Mouse (Mus musculus) embryonic facial prominence, embryonic 13.5 days (tissue): ENCODE measurements around the gene Supt3. TPM values are rescaled to one million over a fixed set of nuclear protein-coding genes. Genes with fewer than 3 reads are reported as not detected.

Experiments used
- ATAC-seq: fragments of 200-750 bp; cut with Nextera tagmentation; 2 replicates; pipeline ENCODE4 v1.8.0; 2017; ENCODE audit warnings: low read depth; ENCODE audit not compliant: insufficient number of reproducible peaks, insufficient read depth, low FRiP score, low TSS enrichment
- H3K27ac ChIP-seq: fragments of 300-500 bp; sonication (generic); 2 replicates; pipeline ENCODE4 v1.5.1; 2015; ENCODE audit warnings: moderate library complexity, mild to moderate bottlenecking, inconsistent platforms
- H3K27me3 ChIP-seq: fragments of 300-500 bp; sonication (generic); 2 replicates; pipeline ENCODE4 v1.6.1; 2015; ENCODE audit warnings: mild to moderate bottlenecking, inconsistent platforms
- H3K36me3 ChIP-seq: fragments of 300-500 bp; sonication (generic); 2 replicates; pipeline ENCODE4 v1.6.1; 2015; ENCODE audit warnings: mild to moderate bottlenecking, inconsistent platforms
- H3K4me1 ChIP-seq: fragments of 300-500 bp; sonication (generic); 2 replicates; pipeline ENCODE4 v1.6.1; 2015; ENCODE audit warnings: inconsistent platforms
- H3K4me2 ChIP-seq: fragments of 300-500 bp; sonication (generic); 2 replicates; pipeline ENCODE4 v1.6.1; 2015; ENCODE audit warnings: moderate library complexity, mild to moderate bottlenecking, inconsistent platforms
- H3K4me3 ChIP-seq: fragments of 300-500 bp; sonication (generic); 2 replicates; pipeline ENCODE4 v1.5.1; 2015; ENCODE audit warnings: mild to moderate bottlenecking, inconsistent platforms
- H3K9ac ChIP-seq: fragments of 300-500 bp; sonication (generic); 2 replicates; pipeline ENCODE4 v1.6.1; 2015; ENCODE audit warnings: mild to moderate bottlenecking, inconsistent platforms
- H3K9me3 ChIP-seq: fragments of 300-500 bp; sonication (generic); 2 replicates; pipeline ENCODE4 v1.6.1; 2016; ENCODE audit warnings: inconsistent platforms
- WGBS: fragments of 180-500 bp; shearing (Covaris S2); methylation state at CpG from one replicate; pipeline ENCODE4 v1.1.7; 2015; ENCODE audit warnings: mixed read lengths; 5-methylcytosine and 5-hydroxymethylcytosine counted together
- polyA plus RNA-seq: library from polyadenylated mRNA; unstranded; fragments of >200 nt; fragmentation: Nextera tagmentation; extraction: Ambion mirVana; gene quantifications from 2 replicates; pipeline ENCODE4 v1.2.1, GENCODE M21; 2015

The Supt3 gene
- polyA plus RNA-seq, 1 experiment from 2014 or later = 25.4 TPM

DNA sequence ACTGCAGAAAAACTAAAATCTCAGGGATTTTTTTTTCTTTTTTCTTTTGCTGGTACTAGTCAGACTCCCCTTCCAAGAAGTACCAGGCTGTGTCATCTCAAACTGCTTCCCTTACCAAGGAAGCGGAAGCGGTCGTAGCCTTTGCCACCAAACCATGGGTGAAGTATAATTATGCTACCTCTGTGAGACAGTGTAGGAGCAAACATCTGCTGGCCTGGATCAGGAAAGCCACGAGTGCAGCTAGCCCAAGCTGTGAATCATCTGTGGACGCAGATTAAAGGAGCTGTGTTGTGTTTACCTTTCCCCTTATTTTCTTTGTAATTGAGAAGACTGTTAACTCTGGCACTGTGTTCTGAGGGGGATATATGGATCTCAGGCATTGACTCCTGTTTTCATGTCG lies 255.3 kb downstream of the Supt3 start:
- Histone ChIP-seq H3K27me3 (no peaks in the 10 kb centered on the region), H3K36me3 (no peaks in the 10 kb centered on the region), H3K4me1 (peaks cover 15% of the 10 kb centered on the region), H3K9ac (no peak overlapping the region), H3K9me3 (no peaks in the 10 kb centered on the region), H3K4me2 (no peak overlapping the region), H3K4me3 (no peak overlapping the region), H3K27ac (no peak overlapping the region)
- ATAC-seq = no peak
- WGBS = 68% methylated on average over 6 of the region's 6 CpGs

DNA sequence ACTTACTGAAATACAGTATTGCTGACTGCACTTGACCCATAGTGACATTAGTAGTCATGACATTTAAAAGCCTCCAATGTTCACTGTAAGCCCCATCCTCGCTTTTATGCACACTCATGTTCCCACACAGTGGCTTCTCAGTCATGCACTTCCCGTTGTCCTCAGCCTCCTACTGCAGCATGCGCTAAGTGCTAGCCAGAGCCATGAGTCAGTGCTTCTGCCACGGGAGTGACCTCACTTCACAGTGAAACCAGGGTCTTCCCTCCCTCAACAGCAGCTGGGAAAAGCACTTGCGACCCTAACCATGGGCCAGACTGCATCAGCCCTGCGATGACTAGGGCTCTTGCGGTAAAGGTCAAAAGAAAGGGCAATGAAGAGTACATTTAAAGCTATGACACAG lies 256.7 kb downstream of the Supt3 start:
- no peak overlapping the region for H3K4me3 ChIP-seq
- WGBS = 46% methylated on average over 7 of the region's 7 CpGs
- peak overlapping the region; percentile 53; the same call in 1 of the 2 replicates for H3K27ac ChIP-seq
- H3K4me1 ChIP-seq = peaks cover 12% of the 10 kb centered on the region
- no peak overlapping the region for H3K9ac ChIP-seq
- 0 out of 2 replicates have a peak, but pooled peaks cover 5% of the 10 kb centered on the region for H3K36me3 ChIP-seq
- H3K27me3 ChIP-seq = no peaks in the 10 kb centered on the region
- ATAC-seq = no peak
- H3K4me2 ChIP-seq = no peak overlapping the region
- no peaks in the 10 kb centered on the region for H3K9me3 ChIP-seq

DNA sequence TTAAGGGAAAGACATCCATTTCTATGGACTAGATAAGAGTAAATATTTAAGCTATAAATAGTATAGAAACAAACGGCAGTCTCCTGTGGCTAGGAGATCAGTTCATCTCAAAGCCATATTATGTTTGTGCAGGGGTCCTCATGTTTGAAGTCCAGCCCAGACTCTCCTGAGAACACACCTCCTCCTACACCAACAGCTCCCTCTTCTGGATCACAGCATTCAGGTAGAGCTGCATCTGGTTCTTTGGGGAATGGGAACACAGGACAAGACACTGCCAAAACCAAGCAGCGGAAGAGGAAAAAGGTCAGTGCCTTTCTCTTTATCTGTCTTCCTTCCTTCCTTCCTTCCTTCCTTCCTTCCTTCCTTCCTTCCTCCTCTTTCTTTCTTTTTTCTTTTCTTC lies 264.1 kb downstream of the Supt3 start:
- Histone ChIP-seq H3K4me2 (no peak overlapping the region), H3K27me3 (no peaks in the 10 kb centered on the region), H3K4me3 (no peak overlapping the region), H3K27ac (no peak overlapping the region), H3K9me3 (no peaks in the 10 kb centered on the region), H3K9ac (no peak overlapping the region), H3K4me1 (0 out of 2 replicates have a peak, but pooled peaks cover 4% of the 10 kb centered on the region), H3K36me3 (0 out of 2 replicates have a peak, but pooled peaks cover 5% of the 10 kb centered on the region)
- 88% methylated on average over 2 of the region's 2 CpGs for WGBS
- ATAC-seq = no peak

DNA sequence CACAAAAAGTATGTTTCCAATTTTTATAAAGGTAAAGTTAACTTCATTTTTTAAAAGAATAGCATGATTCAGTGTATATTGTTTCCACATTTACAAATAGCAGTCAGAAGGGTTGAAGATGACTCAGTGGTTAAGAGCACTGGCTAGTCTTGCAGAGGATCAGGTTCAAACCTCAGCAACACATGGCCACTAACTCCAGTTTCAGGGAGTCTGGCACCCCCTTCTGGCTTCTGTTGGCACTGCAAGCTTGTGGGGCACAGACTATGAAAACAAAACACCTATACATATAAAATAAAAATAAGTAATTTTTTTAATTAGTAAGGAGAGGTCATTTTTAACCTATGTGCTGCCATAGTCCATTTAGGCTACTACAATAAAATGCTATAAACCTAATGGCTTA lies 268.9 kb downstream of the Supt3 start:
- no peak overlapping the region for H3K9ac ChIP-seq
- no peak overlapping the region for H3K4me2 ChIP-seq
- H3K4me1 ChIP-seq = peaks cover 22% of the 10 kb centered on the region
- no peak overlapping the region for H3K4me3 ChIP-seq
- ATAC-seq = no peak
- H3K9me3 ChIP-seq = no peaks in the 10 kb centered on the region
- no peaks in the 10 kb centered on the region for H3K27me3 ChIP-seq
- H3K36me3 ChIP-seq = no peaks in the 10 kb centered on the region
- H3K27ac ChIP-seq = no peak overlapping the region

DNA sequence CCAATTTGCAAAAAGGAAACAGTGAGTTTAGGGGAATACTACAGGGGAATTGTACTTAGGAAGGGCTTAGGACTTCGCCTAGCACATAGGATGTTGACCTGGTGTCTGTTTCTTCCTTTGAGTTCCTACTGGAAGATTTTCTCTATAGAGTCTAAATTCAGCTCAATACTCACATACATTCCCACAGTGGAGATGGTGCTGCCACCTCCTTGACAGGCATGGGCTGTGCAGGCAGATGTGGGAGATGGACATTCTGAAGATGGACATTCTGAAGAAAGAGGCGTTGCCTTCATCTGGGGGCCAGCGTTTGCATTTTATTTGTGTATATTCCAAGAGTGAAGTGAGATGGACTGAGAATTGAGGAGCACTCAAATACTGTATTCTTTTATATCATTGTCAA lies 269.6 kb downstream of the Supt3 start:
- Histone ChIP-seq H3K9me3 (no peaks in the 10 kb centered on the region), H3K4me3 (no peak overlapping the region), H3K4me1 (peaks cover 22% of the 10 kb centered on the region), H3K9ac (no peak overlapping the region), H3K27ac (no peak overlapping the region), H3K36me3 (no peaks in the 10 kb centered on the region), H3K4me2 (no peak overlapping the region), H3K27me3 (no peaks in the 10 kb centered on the region)
- no peak for ATAC-seq
- WGBS = 90% methylated on average over 3 of the region's 3 CpGs

DNA sequence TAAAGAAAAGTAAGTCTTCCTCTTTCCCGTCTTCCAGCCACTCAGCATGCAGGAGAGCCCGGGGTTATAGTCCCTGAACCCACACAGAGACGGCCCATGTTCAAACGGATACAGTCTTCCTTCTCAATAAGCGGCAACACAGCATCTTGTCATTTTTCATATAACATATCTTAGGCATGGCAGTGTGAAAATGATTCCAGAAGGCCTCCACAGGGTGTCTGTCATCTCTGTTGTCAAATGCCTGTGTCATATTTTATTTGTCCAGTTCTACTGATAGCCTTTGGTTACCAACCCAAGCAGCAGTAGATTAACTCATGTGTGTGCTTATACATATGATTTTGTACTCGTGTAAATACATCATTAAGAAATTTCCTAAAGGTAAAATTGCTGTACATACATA lies 270.3 kb downstream of the Supt3 start:
- Histone ChIP-seq H3K27ac (no peak overlapping the region), H3K9me3 (no peaks in the 10 kb centered on the region), H3K4me3 (no peak overlapping the region), H3K4me1 (peaks cover 22% of the 10 kb centered on the region), H3K36me3 (no peaks in the 10 kb centered on the region), H3K27me3 (no peaks in the 10 kb centered on the region), H3K9ac (no peak overlapping the region), H3K4me2 (no peak overlapping the region)
- ATAC-seq = no peak
- 73% methylated on average over 6 of the region's 6 CpGs for WGBS

DNA sequence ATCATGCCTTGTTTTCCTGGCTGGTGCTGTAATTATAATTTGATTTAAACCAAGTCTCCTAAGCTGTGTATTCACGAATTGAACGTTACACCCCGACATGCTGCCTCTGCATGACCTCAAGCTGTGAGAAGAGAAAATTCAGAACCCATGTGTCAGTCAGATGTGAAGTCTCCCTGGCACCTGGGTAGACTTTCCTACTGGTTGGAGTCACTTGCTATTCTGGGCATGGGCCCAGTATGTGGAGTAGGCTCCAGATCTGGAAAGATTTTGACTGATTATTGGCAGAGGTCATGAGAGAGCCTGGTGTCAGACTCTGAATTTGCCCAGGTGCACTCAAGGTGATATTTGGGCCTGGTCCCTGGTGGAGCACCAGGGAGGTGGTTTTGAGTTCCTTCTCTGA lies 275.0 kb downstream of the Supt3 start:
- no peak overlapping the region for H3K27ac ChIP-seq
- ATAC-seq = no peak
- H3K4me1 ChIP-seq = peaks cover 54% of the 10 kb centered on the region
- H3K36me3 ChIP-seq = no peaks in the 10 kb centered on the region
- no peaks in the 10 kb centered on the region for H3K9me3 ChIP-seq
- H3K4me2 ChIP-seq = no peak overlapping the region
- no peak overlapping the region for H3K9ac ChIP-seq
- H3K4me3 ChIP-seq = no peak overlapping the region
- H3K27me3 ChIP-seq = no peaks in the 10 kb centered on the region
- WGBS = 73% methylated on average over 3 of the region's 3 CpGs

DNA sequence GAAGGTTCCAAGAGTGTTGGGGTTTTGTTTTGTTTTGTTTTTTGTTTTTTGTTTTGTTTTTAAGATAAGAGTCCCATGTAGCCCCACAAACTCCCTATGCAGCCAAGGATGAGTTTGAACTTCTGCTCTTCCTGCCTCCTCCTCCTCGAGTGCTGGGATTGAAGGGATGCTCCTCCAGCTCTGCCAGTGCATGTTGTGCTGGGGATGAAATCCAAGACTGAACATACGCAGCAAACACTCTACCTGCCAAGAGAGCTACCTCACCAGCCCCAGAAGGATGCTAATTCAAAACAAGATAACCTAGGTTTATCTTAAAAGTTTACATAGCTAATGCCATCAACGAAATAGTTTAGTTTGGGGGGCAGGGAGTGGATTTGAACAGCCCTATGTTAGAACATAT lies 276.4 kb downstream of the Supt3 start:
- WGBS = 84% methylated on average over 3 of the region's 3 CpGs
- no peaks in the 10 kb centered on the region for H3K36me3 ChIP-seq
- H3K4me1 ChIP-seq = peaks cover 61% of the 10 kb centered on the region

DNA sequence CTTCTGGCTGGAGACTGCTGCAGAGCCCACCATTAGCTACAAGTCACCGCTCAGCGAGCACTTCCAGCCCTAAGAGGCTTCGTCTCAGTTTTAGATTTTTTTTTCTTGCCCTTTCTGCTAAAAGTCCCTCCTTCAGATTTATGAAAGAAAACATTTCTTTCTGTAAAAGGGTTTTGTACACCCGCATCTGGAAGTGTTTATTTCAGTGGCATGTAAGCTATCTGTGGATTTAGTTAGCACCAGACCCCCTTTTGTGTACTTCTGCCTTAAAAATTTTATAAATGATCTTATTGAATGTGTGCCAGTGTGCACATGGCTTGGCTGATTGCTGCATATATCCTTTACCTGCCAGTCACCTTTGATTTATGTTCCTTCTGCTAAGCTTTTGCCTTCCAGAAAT lies 277.6 kb downstream of the Supt3 start:
- 26% methylated on average over 4 of the region's 4 CpGs for WGBS
- ATAC-seq = no peak
- Histone ChIP-seq H3K36me3 (no peaks in the 10 kb centered on the region), H3K9ac (no peak overlapping the region), H3K27ac (peak overlapping the region; percentile 85), H3K9me3 (no peaks in the 10 kb centered on the region), H3K27me3 (no peaks in the 10 kb centered on the region), H3K4me2 (no peak overlapping the region; the same call in 1 of the 2 replicates), H3K4me1 (peaks cover 63% of the 10 kb centered on the region), H3K4me3 (no peak overlapping the region)

More for the DNA sequence above, 276.4 kb downstream of the Supt3 start:
- no peak overlapping the region for H3K9ac ChIP-seq
- H3K27ac ChIP-seq = peak overlapping the region; percentile 85
- H3K4me3 ChIP-seq = no peak overlapping the region
- H3K27me3 ChIP-seq = no peaks in the 10 kb centered on the region
- H3K9me3 ChIP-seq = no peaks in the 10 kb centered on the region
- no peak for ATAC-seq
- H3K4me2 ChIP-seq = no peak overlapping the region

DNA sequence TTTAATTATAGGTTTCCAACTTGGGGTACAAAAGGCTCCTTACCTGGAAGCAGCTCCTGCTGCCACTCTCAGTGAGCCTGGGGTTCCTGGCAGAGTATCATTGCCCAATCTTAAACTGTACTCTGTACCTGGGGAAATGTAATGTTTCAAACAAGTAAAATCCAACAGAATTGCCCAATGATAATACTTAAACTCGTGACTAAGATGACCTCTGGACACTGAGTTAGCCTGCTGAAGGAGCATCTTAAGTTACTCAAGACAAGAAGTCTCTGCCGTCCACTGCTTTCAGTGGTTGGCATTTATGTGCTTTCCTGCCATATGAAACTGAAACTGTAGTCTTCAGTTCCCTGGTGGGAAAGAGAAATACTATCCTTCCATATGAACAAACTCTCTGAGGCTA lies 279.9 kb downstream of the Supt3 start:
- Histone ChIP-seq H3K27me3 (no peaks in the 10 kb centered on the region), H3K9ac (no peak overlapping the region), H3K4me1 (peaks cover 57% of the 10 kb centered on the region), H3K4me3 (no peak overlapping the region), H3K36me3 (no peaks in the 10 kb centered on the region), H3K27ac (peak overlapping the region; percentile 18; the same call in 1 of the 2 replicates), H3K4me2 (no peak overlapping the region), H3K9me3 (no peaks in the 10 kb centered on the region)
- 66% methylated on average over 2 of the region's 2 CpGs for WGBS
- no peak for ATAC-seq

DNA sequence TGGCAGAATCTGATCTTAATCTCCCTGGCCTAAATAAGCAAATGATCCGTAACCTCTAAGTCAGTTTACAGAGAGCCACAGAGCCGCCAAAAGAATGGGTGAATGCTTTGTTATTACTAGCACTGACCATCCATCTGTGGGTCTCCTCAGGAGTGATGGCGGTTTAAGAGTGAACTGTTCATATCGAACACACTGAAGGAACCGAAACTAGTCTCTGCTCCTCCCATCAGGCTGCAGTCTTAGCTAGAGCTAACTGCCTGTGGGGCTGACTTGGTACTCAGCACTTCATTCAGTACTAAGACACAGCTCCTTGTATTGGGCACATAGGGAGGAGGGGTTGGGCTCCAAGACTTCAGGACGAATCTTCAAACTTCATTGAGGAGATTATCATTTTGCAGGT lies 280.8 kb downstream of the Supt3 start:
- H3K4me1 ChIP-seq = peaks cover 57% of the 10 kb centered on the region
- H3K9ac ChIP-seq = no peak overlapping the region
- H3K27ac ChIP-seq = no peak overlapping the region
- WGBS = 81% methylated on average over 6 of the region's 6 CpGs
- H3K36me3 ChIP-seq = no peaks in the 10 kb centered on the region
- no peak for ATAC-seq
- H3K9me3 ChIP-seq = no peaks in the 10 kb centered on the region
- no peak overlapping the region for H3K4me2 ChIP-seq
- no peak overlapping the region for H3K4me3 ChIP-seq
- H3K27me3 ChIP-seq = no peaks in the 10 kb centered on the region

DNA sequence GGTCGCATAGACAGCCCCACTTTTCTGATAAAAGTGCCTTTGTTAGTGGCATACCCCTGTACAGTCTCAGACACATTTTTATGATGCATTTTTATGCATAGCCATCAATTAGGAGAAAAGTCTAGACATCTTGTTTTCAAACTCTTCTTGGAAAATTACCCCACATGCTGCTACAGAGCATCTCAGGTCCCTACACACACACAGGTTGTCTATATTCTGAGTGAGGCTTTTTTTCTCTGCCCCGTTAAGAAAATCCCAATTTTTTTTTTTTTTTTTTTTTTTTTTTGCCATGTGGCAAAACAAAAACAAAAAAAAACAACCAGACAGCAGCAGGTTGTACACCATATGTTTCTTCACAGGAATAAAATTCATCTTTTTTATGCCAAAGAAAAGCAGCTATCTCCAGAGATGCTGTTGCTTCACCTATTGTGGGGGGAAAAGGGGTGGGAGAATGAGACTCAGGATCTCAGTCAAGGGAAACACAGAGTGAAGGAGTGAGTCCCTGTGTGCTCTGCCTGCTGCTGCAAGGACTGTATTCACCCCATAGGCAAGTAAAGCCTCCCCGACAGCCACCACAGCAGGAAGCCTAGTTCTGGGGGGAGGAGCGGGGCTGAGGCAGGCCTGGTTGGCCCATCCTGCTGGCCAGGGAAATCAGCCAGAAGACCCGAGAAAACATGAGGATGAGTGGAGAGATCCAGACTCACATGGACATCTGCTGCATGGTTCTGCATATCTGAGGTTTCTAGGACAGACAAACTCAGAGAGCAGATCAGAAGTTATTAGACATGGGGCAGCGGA lies 281.8 kb downstream of the Supt3 start:
- Histone ChIP-seq H3K36me3 (no peaks in the 10 kb centered on the region), H3K27ac (no peak overlapping the region), H3K4me3 (no peak overlapping the region), H3K27me3 (no peaks in the 10 kb centered on the region), H3K4me2 (no peak overlapping the region), H3K4me1 (peaks cover 52% of the 10 kb centered on the region), H3K9me3 (no peaks in the 10 kb centered on the region), H3K9ac (no peak overlapping the region)
- no peak for ATAC-seq
- WGBS = 61% methylated on average over 6 of the region's 6 CpGs
